Mouse (Mus musculus): ENCODE measurements around the gene Scamp3.

- TF ChIP-seq CTCF (IDR thresholded peaks at IDR 0.05; ENCODE audit: control insufficient read depth, insufficient read depth, low read length) = no peak
- TF ChIP-seq POLR2A (IDR thresholded peaks at IDR 0.05; ENCODE audit: borderline replicate concordance, control insufficient read depth, low read depth, low read length) = no peak
These were observed 41.0 kb downstream of the Scamp3 start for GRCm38 (mm10) chr3:89218271-89218670.
